Mouse (Mus musculus) cerebellum, postnatal 25 days (tissue): ENCODE results near the gene Ubtd1.
"Not testable (repeated sequence)": the region's sequence is repeated elsewhere in the genome, so short reads cannot be mapped to it uniquely, and the experiment has no call there.

Experiments used
- DNase-seq, 2 experiments: peaks; one replicate each; pipeline ENCODE4 v3.0.0; 2021; ENCODE audit warnings: mixed read lengths in 2 of 2

Ubtd1 gene

DNA sequence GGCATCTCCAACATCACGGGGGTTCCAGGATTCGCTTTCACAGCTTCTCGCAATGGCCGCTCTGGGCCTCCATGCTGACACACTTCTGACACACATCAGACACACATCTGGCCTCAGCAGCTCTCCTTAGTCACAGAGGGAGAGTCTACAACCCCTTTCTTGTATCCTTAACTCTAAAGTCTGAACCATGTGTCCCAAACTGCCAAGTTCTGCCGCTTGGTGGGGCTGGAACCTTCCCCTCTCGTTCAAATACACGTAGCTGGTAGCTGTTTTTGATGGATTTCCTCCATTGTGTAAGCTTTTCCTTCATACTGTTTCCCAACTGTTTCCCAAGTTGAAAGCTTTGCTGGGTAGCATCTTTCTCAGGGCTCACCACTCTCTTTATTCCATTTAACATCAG lies 89.7 kb downstream of the Ubtd1 start:
- no peak for DNase-seq

DNA sequence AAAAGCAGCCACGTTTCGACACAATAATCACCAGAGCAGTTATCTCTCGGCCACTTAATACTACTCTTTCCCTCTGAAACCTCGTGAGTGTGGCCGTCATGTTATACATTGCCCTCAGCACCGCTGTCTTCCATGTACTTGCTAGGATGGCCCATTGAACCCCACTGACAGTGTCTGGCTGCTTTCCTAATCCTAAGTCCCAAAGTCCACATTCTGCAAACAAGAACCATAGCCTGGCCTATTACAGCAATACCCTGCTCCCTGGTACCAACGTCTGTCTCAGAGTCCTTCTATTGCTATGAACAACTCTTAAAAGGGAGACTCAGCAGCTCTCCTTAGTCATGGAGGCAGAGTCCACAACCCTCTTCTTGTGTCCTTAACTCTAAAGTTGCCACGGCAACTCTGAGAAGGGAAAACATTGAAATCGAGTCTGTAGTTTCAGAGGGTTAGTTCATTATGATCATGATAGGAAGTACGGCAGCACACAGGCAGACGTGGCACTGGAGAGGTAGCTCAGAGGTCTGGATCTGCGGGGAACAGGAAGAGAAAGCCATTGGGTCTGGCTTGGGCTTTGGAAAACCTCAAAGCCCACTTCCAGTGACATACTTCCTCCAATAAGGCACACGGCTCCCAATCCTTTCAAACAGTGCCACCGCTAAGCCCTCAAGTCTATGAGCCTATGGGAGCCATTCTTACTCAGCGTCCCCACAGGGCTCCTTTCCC lies 90.5 kb downstream of the Ubtd1 start:
- DNase-seq, result no peak

GRCm38 (mm10) chr19:42072802-42073201 lies 91.2 kb downstream of the Ubtd1 start:
- DNase-seq, result no peak

GRCm38 (mm10) chr19:42075051-42075450 lies 93.5 kb downstream of the Ubtd1 start:
- no peak for DNase-seq

GRCm38 (mm10) chr19:42075992-42076391 lies 94.4 kb downstream of the Ubtd1 start:
- DNase-seq, result no peak

GRCm38 (mm10) chr19:42078566-42078965 lies 97.0 kb downstream of the Ubtd1 start:
- DNase-seq, result no peak

GRCm38 (mm10) chr19:42079006-42079405 lies 97.4 kb downstream of the Ubtd1 start:
- no peak for DNase-seq

DNA sequence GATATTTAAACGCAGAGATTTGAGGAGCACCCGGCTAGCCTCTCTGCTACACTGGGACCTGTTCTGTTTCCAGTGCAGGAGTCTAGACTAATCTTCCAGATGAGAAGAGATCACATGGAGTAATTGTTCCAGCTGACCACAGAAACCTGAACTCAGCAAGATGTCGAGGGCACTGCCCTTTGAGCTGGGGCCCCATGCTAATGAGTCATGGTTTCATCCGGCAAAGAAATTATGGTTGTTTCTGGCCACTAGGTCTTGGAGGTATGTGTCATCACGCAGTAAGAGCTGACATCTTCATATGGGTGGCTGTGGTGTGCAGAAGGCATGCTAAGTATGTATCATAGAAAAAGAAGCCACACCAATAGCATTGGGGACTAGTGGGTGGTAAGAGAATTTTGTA lies 98.4 kb downstream of the Ubtd1 start:
- no peak for DNase-seq

DNA sequence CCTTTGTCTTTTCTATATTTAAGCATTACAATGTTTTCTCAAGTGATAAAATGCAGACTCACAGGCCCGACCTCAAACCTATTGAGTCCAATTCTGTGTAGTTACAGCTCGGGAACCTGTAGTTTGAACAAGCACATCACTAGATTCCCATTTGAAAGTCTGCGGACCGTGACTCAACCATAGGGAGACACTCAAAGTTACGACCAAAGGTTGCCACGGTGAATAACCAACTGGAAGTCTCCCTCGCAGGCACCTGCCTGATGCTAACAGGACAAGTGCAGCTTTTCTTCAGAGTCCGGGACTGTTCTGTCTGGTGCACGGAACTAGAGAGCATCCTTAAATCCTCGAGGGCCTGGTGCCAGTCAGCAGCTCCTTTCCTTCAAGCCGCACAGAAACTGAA lies 98.9 kb downstream of the Ubtd1 start:
- DNase-seq, result no peak

- DNase-seq, result not testable (repeated sequence)
Measured at GRCm38 (mm10) chr19:42081613-42082012, 100.0 kb downstream of the Ubtd1 start.
